Mouse (Mus musculus) cerebellum, adult 18-20 months (tissue): ENCODE measurements around the gene Foxs1.

Experiments
- DNase-seq, 2 experiments: peaks; one replicate each; pipeline ENCODE4 v3.0.0; 2021

The Foxs1 gene

GRCm38 (mm10) chr2:152903586-152903985 lies 29.4 kb downstream of the Foxs1 start:
- DNase-seq = no peak

- no peak for DNase-seq
Observed at GRCm38 (mm10) chr2:152902658-152903057, 30.4 kb downstream of the Foxs1 start.

- no peak for DNase-seq
Observed at GRCm38 (mm10) chr2:152901296-152901695, 31.7 kb downstream of the Foxs1 start.

DNA sequence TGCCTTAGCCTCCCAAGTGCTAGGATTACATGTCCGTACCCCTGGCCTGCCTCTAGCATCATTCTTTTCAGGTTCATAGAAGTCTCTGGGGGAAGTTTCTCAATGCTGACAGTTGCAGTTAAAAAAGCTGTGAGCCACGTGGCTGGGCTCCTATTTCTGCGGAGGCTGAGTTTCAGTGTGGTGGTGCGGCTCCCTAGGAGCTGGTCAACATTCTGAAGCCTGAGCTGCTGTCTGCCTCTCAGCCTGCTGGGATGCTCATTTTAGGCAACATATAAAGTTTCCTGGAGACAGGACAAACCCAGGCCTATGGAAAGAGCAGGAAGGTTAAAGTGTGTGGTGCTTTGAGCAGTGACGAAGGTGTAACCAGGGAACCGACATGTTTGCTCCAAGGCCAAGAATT lies 34.0 kb downstream of the Foxs1 start:
- DNase-seq = no peak

DNA sequence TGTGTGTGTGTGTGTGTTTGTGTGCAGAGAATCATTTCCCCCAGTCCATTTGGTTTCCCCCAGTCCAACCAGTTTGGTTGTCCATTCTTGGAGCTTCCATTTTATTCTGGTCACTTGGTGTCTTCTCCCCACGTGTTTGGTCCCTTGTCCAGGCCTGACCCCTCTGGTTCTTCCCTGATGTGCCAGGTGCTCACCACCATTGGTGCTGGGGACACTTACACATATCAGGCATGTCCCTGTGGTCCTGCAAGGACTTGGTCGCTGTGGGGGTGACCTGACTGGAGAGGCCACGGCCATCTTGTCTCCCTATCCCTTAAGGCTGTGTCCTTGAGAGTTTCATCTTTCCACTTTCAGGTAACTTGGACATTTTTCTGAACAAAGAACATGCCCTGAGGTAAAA lies 36.1 kb downstream of the Foxs1 start:
- DNase-seq = no peak

GRCm38 (mm10) chr2:152895834-152896233 lies 37.2 kb downstream of the Foxs1 start:
- no peak for DNase-seq

GRCm38 (mm10) chr2:152888774-152889173 lies 44.2 kb downstream of the Foxs1 start:
- DNase-seq = no peak

DNA sequence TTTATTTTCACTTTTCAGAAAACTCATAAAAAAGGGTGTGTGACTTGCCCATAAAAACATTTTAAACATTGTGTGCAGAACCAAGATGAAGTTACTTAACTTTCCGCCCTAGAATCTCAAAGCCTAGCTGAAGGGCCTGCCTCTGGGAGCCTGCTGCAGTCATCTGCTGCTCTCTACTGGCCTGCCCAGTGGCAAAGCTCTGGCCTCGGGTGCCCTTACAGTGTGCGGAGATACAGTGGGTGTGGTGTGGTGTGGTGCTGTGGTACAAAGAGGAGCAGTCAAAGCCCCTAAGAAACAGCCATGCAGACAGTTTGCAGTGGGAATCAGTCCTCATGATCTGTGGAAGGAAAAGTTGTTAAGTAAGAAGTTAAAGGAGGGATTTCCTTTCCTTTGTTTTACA lies 45.8 kb downstream of the Foxs1 start:
- no peak for DNase-seq

- no peak for DNase-seq
Observed at GRCm38 (mm10) chr2:152884101-152884645, 48.8 kb downstream of the Foxs1 start.
